12 mouse cellular contexts compared by ENCODE assay signal in the genomic region with DNA sequence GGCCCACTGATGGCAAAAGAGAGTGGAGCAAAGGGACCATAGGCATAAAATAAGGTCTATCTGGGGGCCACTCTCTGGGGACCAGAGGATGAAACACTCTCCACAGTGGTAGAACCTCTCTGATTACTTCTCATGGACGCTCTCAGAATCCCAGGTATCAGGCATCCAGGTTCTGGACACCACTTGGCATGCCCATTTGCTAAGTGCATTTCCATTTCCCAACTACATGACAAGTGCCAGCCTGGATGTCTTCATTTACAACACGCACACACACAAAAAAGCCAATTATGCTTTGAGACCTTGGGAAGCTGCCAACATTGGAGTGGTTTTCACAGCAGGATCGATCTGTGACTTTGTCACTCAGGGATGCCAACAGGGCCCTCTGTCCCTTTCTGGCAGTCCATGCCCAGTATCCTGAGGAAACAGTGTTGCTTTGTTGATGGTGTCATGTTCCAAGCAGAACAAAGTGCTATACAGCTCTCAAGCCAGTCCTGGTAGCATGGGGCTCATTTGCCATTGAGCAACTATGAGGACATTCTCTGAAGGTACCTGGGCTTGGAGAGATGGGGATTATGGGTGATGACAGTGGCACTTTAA.
DNase-seq lines count a peak whose midpoint lies in the region; ATAC-seq lines count a peak whose summit lies in the region.
"Had no signal": no experiment of that assay in that cellular context is flagged by ENCODE, and none has a peak within 500 bp of the region (broad histone marks: within the 10 kb centered on the region; RNA-seq: fewer than 3 reads in every experiment).

No protein-coding gene starts in this region.

- 89% methylated on average over 3 of the region's 3 CpGs for WGBS in heart, embryonic 10.5 days
- 74% methylated on average over 3 of the region's 3 CpGs for WGBS in midbrain, embryonic 15.5 days

- H3K9ac ChIP-seq in midbrain, embryonic 15.5 days, result no peak overlapping the region
- H3K9ac ChIP-seq: embryonic facial prominence, embryonic 13.5 days; kidney, embryonic 15.5 days had no signal

- peak; percentile 68 for DNase-seq in heart, embryonic 10.5 days (ENCODE audit: low spot score)
- DNase-seq in heart, adult 18-20 months, result no peak
- peak; percentile 59 for DNase-seq in left cerebral cortex, postnatal 4 days
- no peak for DNase-seq in left cerebral cortex, postnatal 36 days (ENCODE audit: low spot score in 2 of 2)
- peak; percentile 49 to 60 for DNase-seq in cerebellum, postnatal 14 days
- no peak for DNase-seq in kidney, postnatal 25 days
- DNase-seq: thymus, postnatal 25 days had no signal

- intact Hi-C loops in left cerebral cortex, postnatal 4 days (cut with DNase I), result no loop called here
- intact Hi-C loops in left cerebral cortex, postnatal 36 days (cut with DNase I), result no loop called here

- H3K9me3 ChIP-seq in heart, embryonic 10.5 days, result no peaks in the 10 kb centered on the region
- H3K9me3 ChIP-seq in midbrain, embryonic 15.5 days, result no peaks in the 10 kb centered on the region
- H3K9me3 ChIP-seq: embryonic facial prominence, embryonic 13.5 days; kidney, embryonic 15.5 days had no signal

- H3K4me2 ChIP-seq in midbrain, embryonic 15.5 days, result no peak overlapping the region
- H3K4me2 ChIP-seq: embryonic facial prominence, embryonic 13.5 days; kidney, embryonic 15.5 days; liver, embryonic 11.5 days had no signal

- H3K27me3 ChIP-seq in heart, embryonic 10.5 days (ENCODE audit: insufficient read depth, poor library complexity, severe bottlenecking), result no peaks in the 10 kb centered on the region
- no peaks in the 10 kb centered on the region for H3K27me3 ChIP-seq in midbrain, embryonic 15.5 days (replicated peaks)
- H3K27me3 ChIP-seq: embryonic facial prominence, embryonic 13.5 days; kidney, embryonic 15.5 days had no signal

- H3K27ac ChIP-seq in heart, embryonic 10.5 days, result no peak overlapping the region
- no peak overlapping the region for H3K27ac ChIP-seq in midbrain, embryonic 15.5 days
- H3K27ac ChIP-seq: embryonic facial prominence, embryonic 13.5 days; kidney, embryonic 15.5 days had no signal

- H3K4me1 ChIP-seq in heart, embryonic 10.5 days, result no peaks in the 10 kb centered on the region
- no peaks in the 10 kb centered on the region for H3K4me1 ChIP-seq in midbrain, embryonic 15.5 days
- H3K4me1 ChIP-seq: kidney, embryonic 15.5 days had no signal

- peak; percentile 32; the same call in 1 of the 2 replicates for ATAC-seq in midbrain, embryonic 15.5 days (replicated peaks)
- ATAC-seq: inflammation-experienced regulatory T-cells, adult 6 months had no signal

- no peaks in the 10 kb centered on the region for H3K36me3 ChIP-seq in heart, embryonic 10.5 days
- H3K36me3 ChIP-seq in midbrain, embryonic 15.5 days (replicated peaks), result peaks cover 19% of the 10 kb centered on the region

- no peak overlapping the region for H3K4me3 ChIP-seq in heart, embryonic 10.5 days
- H3K4me3 ChIP-seq in midbrain, embryonic 15.5 days, result no peak overlapping the region
- H3K4me3 ChIP-seq: embryonic facial prominence, embryonic 13.5 days; kidney, embryonic 15.5 days had no signal

Comparison
In these comparisons a context has a peak if more than half of its experiments do, and no peak if none do; other contexts are left out.
1. DNase-seq: peak in heart, embryonic 10.5 days (single experiment), left cerebral cortex, postnatal 4 days (single experiment) and cerebellum, postnatal 14 days (2 of 2); none in heart, adult 18-20 months (0 of 2), left cerebral cortex, postnatal 36 days (0 of 2) and kidney, postnatal 25 days (0 of 2).